Mouse (Mus musculus) G1E (cell line): ENCODE data around the gene Pced1a. TPM values are rescaled to one million over a fixed set of nuclear protein-coding genes. Genes with fewer than 3 reads are reported as not detected.

Source experiments
- ATAC-seq: 2 replicates; pipeline ENCODE4 v1.8.0; 2016; ENCODE audit warnings: mild to moderate bottlenecking; ENCODE audit not compliant: insufficient number of reproducible peaks, poor library complexity, low FRiP score, severe bottlenecking; ENCODE audit errors: extremely low read depth
- DNase-seq: peaks from one replicate; pipeline ENCODE4 v3.0.0; 2012; ENCODE audit warnings: low spot score
- H3K27me3 ChIP-seq: 2 replicates; pipeline ENCODE4 v1.6.1; 2012; ENCODE audit warnings: mild to moderate bottlenecking, low read length, inconsistent platforms; ENCODE audit not compliant: insufficient read depth
- H3K36me3 ChIP-seq: replicated peaks from 2 replicates; pipeline ENCODE3; 2012; ENCODE audit warnings: mild to moderate bottlenecking, inconsistent platforms
- H3K4me1 ChIP-seq: 2 replicates; pipeline ENCODE4 v1.6.1; 2012; ENCODE audit warnings: low read depth, low read length, inconsistent platforms, mixed read lengths; ENCODE audit not compliant: insufficient read depth
- H3K4me3 ChIP-seq: 2 replicates; pipeline ENCODE4 v1.5.1; 2012; ENCODE audit warnings: low read depth, mild to moderate bottlenecking, inconsistent platforms, low read length, moderate library complexity, mixed read lengths
- H3K9me3 ChIP-seq: replicated peaks from 2 replicates; pipeline ENCODE4 v1.6.1; 2012; ENCODE audit warnings: inconsistent platforms
- CTCF ChIP-seq: IDR thresholded peaks from 2 replicates; pipeline ENCODE4 v1.5.1; 2012; ENCODE audit warnings: low read depth, low read length, inconsistent platforms, mixed read lengths
- GATA1 ChIP-seq: IDR thresholded peaks from 2 replicates; pipeline ENCODE4 v1.6.1; 2012; ENCODE audit warnings: borderline replicate concordance, low read length, inconsistent platforms, mixed read lengths
- GATA2 ChIP-seq: IDR thresholded peaks from 2 replicates; pipeline ENCODE4 v1.6.1; 2012; ENCODE audit warnings: low read depth, low read length, inconsistent platforms, borderline replicate concordance
- POLR2AphosphoS5 ChIP-seq: IDR thresholded peaks from 2 replicates; pipeline ENCODE4 v1.6.1; 2012; ENCODE audit warnings: low read depth, low read length, inconsistent platforms; ENCODE audit not compliant: insufficient replicate concordance
- TAL1 ChIP-seq: conservative IDR thresholded peaks from 2 replicates; pipeline ENCODE4 v1.6.1; 2012; ENCODE audit warnings: low read depth, low read length, inconsistent platforms, mixed read lengths
- polyA plus RNA-seq: library from polyadenylated mRNA; stranded (reverse); fragments of >175 nt; gene quantifications from 2 replicates; pipeline ENCODE4 v1.2.3, GENCODE M21; 2012
- total RNA-seq, 2 experiments: library from RNA; stranded (forward) in 1 of 2; stranded (reverse) in 1 of 2; fragments of 200-1000 nt in 1 of 2; fragments of >200 nt in 1 of 2; fragmentation: Nextera tagmentation in 1 of 2; gene quantifications; 2 replicates each; pipeline ENCODE4 v1.2.3; 2014 to 2017

Pced1a gene
- total and polyA plus RNA-seq, 3 experiments, result 13.9 to 19.7 (median 16.9) TPM

GRCm38 (mm10) chr2:130438861-130439260, 14.4 kb upstream of the Pced1a start:
- H3K27me3 ChIP-seq, result no peaks in the 10 kb centered on the region
- peaks cover 83% of the 10 kb centered on the region for H3K36me3 ChIP-seq
- no peak for DNase-seq
- TF ChIP-seq GATA2 (no peak), POLR2AphosphoS5 (no peak), GATA1 (no peak), CTCF (no peak), TAL1 (no peak)
- ATAC-seq, result no peak
- peaks cover 3% of the 10 kb centered on the region for H3K4me1 ChIP-seq
- H3K4me3 ChIP-seq, result no peak overlapping the region
- no peaks in the 10 kb centered on the region for H3K9me3 ChIP-seq

- ATAC-seq (no peak), DNase-seq (no peak)
- TF ChIP-seq TAL1 (no peak), GATA2 (no peak), GATA1 (no peak), POLR2AphosphoS5 (no peak), CTCF (no peak)
- H3K9me3 ChIP-seq, result no peaks in the 10 kb centered on the region
- H3K36me3 ChIP-seq, result peaks cover 82% of the 10 kb centered on the region
- no peak overlapping the region for H3K4me3 ChIP-seq
- H3K27me3 ChIP-seq, result no peaks in the 10 kb centered on the region
- H3K4me1 ChIP-seq, result peaks cover 10% of the 10 kb centered on the region
These were observed 12.3 kb upstream of the Pced1a start for GRCm38 (mm10) chr2:130436769-130437168.

DNA sequence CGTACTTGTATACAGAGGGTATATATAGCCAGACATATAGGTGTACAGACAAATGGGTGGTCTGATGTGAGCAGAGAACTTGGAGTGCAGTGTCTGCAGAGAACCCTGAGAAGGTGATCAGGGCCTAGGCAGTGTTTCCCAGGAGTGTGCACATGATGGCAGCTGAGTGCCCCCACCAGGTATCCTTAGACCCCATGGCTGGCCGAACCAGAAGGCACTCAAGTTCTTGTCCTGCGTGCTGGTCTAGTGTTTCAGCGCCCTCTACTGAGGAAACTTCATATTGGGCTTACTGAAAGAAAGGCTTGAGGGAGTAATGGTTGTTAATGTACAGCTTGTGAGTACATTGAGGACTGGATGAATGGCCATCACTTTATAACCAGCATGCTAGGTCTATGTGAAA, 8.7 kb upstream of the Pced1a start:
- DNase-seq (peak; percentile 19), ATAC-seq (no peak)
- Histone ChIP-seq H3K27me3 (no peaks in the 10 kb centered on the region), H3K4me3 (no peak overlapping the region), H3K9me3 (no peaks in the 10 kb centered on the region), H3K36me3 (peaks cover 73% of the 10 kb centered on the region), H3K4me1 (peaks cover 19% of the 10 kb centered on the region)
- TF ChIP-seq POLR2AphosphoS5 (no peak), CTCF (peak; percentile 26)

- H3K36me3 ChIP-seq, result peaks cover 72% of the 10 kb centered on the region
- DNase-seq (no peak), ATAC-seq (no peak)
These were observed 7.7 kb upstream of the Pced1a start for GRCm38 (mm10) chr2:130432157-130432556.

GRCm38 (mm10) chr2:130430484-130430883, 6.0 kb upstream of the Pced1a start:
- no peak for ATAC-seq
- TF ChIP-seq POLR2AphosphoS5 (no peak), GATA1 (no peak), TAL1 (no peak)
- peaks cover 74% of the 10 kb centered on the region for H3K36me3 ChIP-seq

More at GRCm38 (mm10) chr2:130432157-130432556, 7.7 kb upstream of the Pced1a start:
- no peak for TF ChIP-seq GATA2
- TF ChIP-seq POLR2AphosphoS5, result no peak
- TF ChIP-seq TAL1, result no peak
- TF ChIP-seq GATA1, result no peak
- TF ChIP-seq CTCF, result no peak
- Histone ChIP-seq H3K27me3 (no peaks in the 10 kb centered on the region), H3K9me3 (no peaks in the 10 kb centered on the region), H3K4me3 (no peak overlapping the region), H3K4me1 (peaks cover 27% of the 10 kb centered on the region)

DNA sequence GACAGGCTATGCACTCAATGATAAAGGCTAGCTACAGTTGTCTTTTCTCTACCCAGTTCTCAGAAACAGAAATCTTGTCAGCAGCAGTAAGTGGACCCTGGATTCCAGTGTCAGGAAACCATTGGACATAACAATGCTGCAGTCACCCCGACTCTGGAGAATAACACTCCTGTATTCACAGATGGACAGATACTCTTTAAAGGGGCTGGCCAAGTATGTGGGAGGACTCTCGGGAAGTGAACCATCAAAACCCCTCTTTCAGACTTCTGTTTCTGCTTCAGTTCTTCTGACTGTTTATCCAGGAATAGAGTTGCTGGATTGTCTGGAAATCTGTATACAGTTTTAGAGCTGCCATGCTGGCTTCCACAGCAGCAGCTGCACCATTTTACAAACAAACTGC, 5.3 kb upstream of the Pced1a start:
- H3K9me3 ChIP-seq, result no peaks in the 10 kb centered on the region
- peaks cover 72% of the 10 kb centered on the region for H3K36me3 ChIP-seq
- ATAC-seq (no peak), DNase-seq (no peak)
- H3K27me3 ChIP-seq, result no peaks in the 10 kb centered on the region
- H3K4me1 ChIP-seq, result peaks cover 37% of the 10 kb centered on the region
- TF ChIP-seq CTCF (no peak), TAL1 (no peak), POLR2AphosphoS5 (no peak), GATA1 (no peak), GATA2 (no peak)
- H3K4me3 ChIP-seq, result no peak overlapping the region

More at GRCm38 (mm10) chr2:130430484-130430883, 6.0 kb upstream of the Pced1a start:
- DNase-seq, result no peak
- Histone ChIP-seq H3K4me3 (no peak overlapping the region), H3K4me1 (peaks cover 31% of the 10 kb centered on the region), H3K27me3 (no peaks in the 10 kb centered on the region), H3K9me3 (no peaks in the 10 kb centered on the region)

DNA sequence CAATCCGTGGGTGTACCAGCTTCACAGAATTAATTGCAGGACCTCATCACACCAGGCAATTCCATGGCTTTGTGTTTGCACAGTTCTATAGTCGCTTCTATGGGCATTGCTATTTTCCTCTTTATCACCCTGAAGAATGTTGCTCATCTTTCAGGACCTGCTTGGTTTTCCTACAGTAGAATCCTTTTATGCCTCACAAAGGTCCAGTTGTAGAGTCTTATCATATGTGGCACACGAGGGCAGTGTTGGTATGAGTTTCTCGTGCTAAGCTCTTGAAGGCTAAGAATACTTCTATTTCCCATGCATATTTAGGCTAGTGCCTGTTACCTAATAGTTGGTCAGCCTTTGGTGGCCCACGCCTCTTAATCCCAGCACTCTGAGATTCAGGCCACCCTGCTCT, 611 bp upstream of the Pced1a start:
- TF ChIP-seq GATA2 (no peak), POLR2AphosphoS5 (no peak)
- ATAC-seq (no peak), DNase-seq (peak; percentile 23)
- Histone ChIP-seq H3K4me3 (peak overlapping the region; percentile 90), H3K27me3 (no peaks in the 10 kb centered on the region), H3K4me1 (peaks cover 57% of the 10 kb centered on the region), H3K36me3 (peaks cover 63% of the 10 kb centered on the region), H3K9me3 (no peaks in the 10 kb centered on the region)
